In the genomic region with DNA sequence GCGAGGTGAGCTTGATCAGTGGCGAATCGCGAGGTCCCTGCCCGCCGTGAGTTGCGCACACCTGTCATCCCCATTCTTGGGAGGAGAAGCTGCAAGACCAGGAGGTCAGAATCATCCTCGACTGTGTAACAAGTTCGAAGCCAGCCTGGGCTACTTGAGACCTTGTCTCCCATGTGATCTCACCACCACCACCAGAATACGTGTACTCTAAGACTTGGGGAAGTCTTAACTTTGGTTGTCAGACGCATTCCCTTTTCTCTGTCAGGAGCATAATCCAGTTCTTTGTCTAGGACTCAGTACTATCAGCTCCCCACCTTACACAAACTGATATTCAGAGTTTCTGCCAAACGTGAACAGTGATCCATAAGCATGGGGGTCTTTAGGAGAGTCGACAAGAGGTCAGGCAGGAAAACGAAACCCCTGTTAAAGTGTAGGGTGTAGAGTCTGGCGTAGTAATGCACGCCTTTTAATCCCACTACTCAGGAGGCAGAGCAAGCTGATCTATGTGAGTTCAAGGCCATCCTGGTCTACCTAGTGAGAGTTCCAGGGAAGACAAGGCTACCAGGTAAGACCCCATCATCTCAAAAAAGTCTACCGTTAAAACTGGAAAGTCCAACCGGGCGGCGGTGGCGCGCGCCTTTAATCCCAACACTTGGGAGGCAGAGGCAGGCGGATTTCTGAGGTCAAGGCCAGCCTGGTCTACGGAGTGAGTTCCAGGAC, we compare ENCODE assay signal across 8 mouse cellular contexts. TPM values are rescaled to one million over a fixed set of nuclear protein-coding genes. Genes with fewer than 3 reads are reported as not detected.
DNase-seq lines count a peak whose midpoint lies in the region; ATAC-seq and TF ChIP-seq lines count a peak whose summit lies in the region.

No protein-coding gene starts in this region.

- no peak for TF ChIP-seq POLR2A in olfactory bulb, adult 2 months (IDR thresholded peaks at IDR 0.05; ENCODE audit: insufficient read depth, low read depth, low read length)

- H3K4me3 ChIP-seq in lung, postnatal 0 days (ENCODE audit: low read depth, low read length): peak overlapping the region; percentile 97
- peak overlapping the region; percentile 90 for H3K4me3 ChIP-seq in forebrain, embryonic 10.5 days
- H3K4me3 ChIP-seq in limb, embryonic 10.5 days: peak overlapping the region; percentile 64
- H3K4me3 ChIP-seq in olfactory bulb, adult 2 months (ENCODE audit: insufficient read depth, low read depth, low read length): peak overlapping the region; percentile 92

- intact Hi-C loops in left cerebral cortex, postnatal 14 days (cut with DNase I): no loop called here

- 38% methylated on average over 25 of the region's 25 CpGs for WGBS in lung, postnatal 0 days
- 44% methylated on average over 25 of the region's 25 CpGs for WGBS in forebrain, embryonic 10.5 days
- 42% methylated on average over 25 of the region's 25 CpGs for WGBS in limb, embryonic 10.5 days
- WGBS in olfactory bulb, adult 2 months: 43% methylated on average over 25 of the region's 25 CpGs

- H3K9ac ChIP-seq in lung, postnatal 0 days (replicated peaks; ENCODE audit: low read depth): peak overlapping the region; percentile 64

- no peak for TF ChIP-seq CTCF in lung, postnatal 0 days (IDR thresholded peaks at IDR 0.05)
- TF ChIP-seq CTCF in olfactory bulb, adult 2 months (IDR thresholded peaks at IDR 0.05; ENCODE audit: insufficient read depth, low read depth, low read length): no peak

- DNase-seq in lung, postnatal 0 days (ENCODE audit: low spot score): no peak
- no peak for DNase-seq in lung, postnatal 10 days
- no peak for DNase-seq in forebrain, embryonic 10.5 days (ENCODE audit: extremely low spot score, low spot score)
- no peak for DNase-seq in limb, embryonic 10.5 days (ENCODE audit: low spot score)
- DNase-seq in left cerebral cortex, postnatal 14 days (ENCODE audit: low spot score in 2 of 2): no peak
- DNase-seq in left cerebral cortex, adult 11 months (ENCODE audit: low spot score): no peak

- 0 out of 2 replicates have a peak, but pooled peaks cover 13% of the 10 kb centered on the region for H3K36me3 ChIP-seq in lung, postnatal 0 days (ENCODE audit: insufficient read depth, low read length)
- H3K36me3 ChIP-seq in forebrain, embryonic 10.5 days (replicated peaks): peaks cover 28% of the 10 kb centered on the region
- H3K36me3 ChIP-seq in limb, embryonic 10.5 days: peaks cover 33% of the 10 kb centered on the region

- H3K27me3 ChIP-seq in lung, postnatal 0 days (replicated peaks; ENCODE audit: insufficient read depth, low read length): no peaks in the 10 kb centered on the region
- no peaks in the 10 kb centered on the region for H3K27me3 ChIP-seq in forebrain, embryonic 10.5 days (ENCODE audit: poor library complexity, severe bottlenecking)
- no peaks in the 10 kb centered on the region for H3K27me3 ChIP-seq in limb, embryonic 10.5 days (ENCODE audit: low read depth, poor library complexity, severe bottlenecking)

- H3K27ac ChIP-seq in lung, postnatal 0 days (ENCODE audit: low read length): peak overlapping the region; percentile 98
- H3K27ac ChIP-seq in forebrain, embryonic 10.5 days: peak overlapping the region; percentile 95
- H3K27ac ChIP-seq in limb, embryonic 10.5 days: peak overlapping the region; percentile 92
- H3K27ac ChIP-seq in olfactory bulb, adult 2 months (ENCODE audit: insufficient read depth, low read depth, low read length): 0 out of 2 replicates have a peak overlapping the region, but pooled peaks have one; percentile 14

- peak overlapping the region; percentile 85 for H3K4me2 ChIP-seq in lung, postnatal 0 days (replicated peaks; ENCODE audit: low read depth, low read length)

- no peak for TF ChIP-seq EP300 in lung, postnatal 0 days (IDR thresholded peaks at IDR 0.05)

- no peak for ATAC-seq in lung, postnatal 0 days
- ATAC-seq in monocyte, adult 5-6 weeks (replicated peaks; ENCODE audit: insufficient number of reproducible peaks, low FRiP score, low TSS enrichment, poor library complexity, severe bottlenecking): no peak

- H3K9me3 ChIP-seq in lung, postnatal 0 days (ENCODE audit: low read length): no peaks in the 10 kb centered on the region
- no peaks in the 10 kb centered on the region for H3K9me3 ChIP-seq in forebrain, embryonic 10.5 days
- no peaks in the 10 kb centered on the region for H3K9me3 ChIP-seq in limb, embryonic 10.5 days (replicated peaks)

- peaks cover 12% of the 10 kb centered on the region; the same call in 1 of the 2 replicates for H3K4me1 ChIP-seq in lung, postnatal 0 days (ENCODE audit: insufficient read depth, low read depth, low read length)
- peaks cover 56% of the 10 kb centered on the region for H3K4me1 ChIP-seq in forebrain, embryonic 10.5 days
- H3K4me1 ChIP-seq in limb, embryonic 10.5 days: peaks cover 34% of the 10 kb centered on the region
- H3K4me1 ChIP-seq in olfactory bulb, adult 2 months (ENCODE audit: control insufficient read depth, insufficient read depth, low read length): peaks cover 5% of the 10 kb centered on the region

RNA-seq across cellular contexts. Expression of a gene that starts 0.7 kb away (rescaled TPM):
- polyA plus RNA-seq in lung, postnatal 0 days (2015; fragmentation: Nextera tagmentation; extraction: Ambion mirVana): 10.3 and 11.9 TPM in 2 replicates
- 23.8 and 26.1 TPM in 2 replicates for polyA plus RNA-seq in forebrain, embryonic 10.5 days (2016; fragmentation: Nextera tagmentation; extraction: Ambion mirVana)
- 26.7 and 28.4 TPM in 2 replicates for polyA plus RNA-seq in limb, embryonic 10.5 days (2016; fragmentation: Nextera tagmentation; extraction: Ambion mirVana)
- not detected in 2 replicates for polyA plus RNA-seq in olfactory bulb, adult 2 months (2012; ENCODE audit: insufficient read depth, insufficient read length, low replicate concordance, missing spikeins)
- total RNA-seq in left cerebral cortex, postnatal 14 days (2021): 10 to 100 TPM; 12.1 to 12.8 TPM
- total RNA-seq in monocyte, adult 5-6 weeks (2017): 5.9 to 15.9 TPM (median 13.4 TPM) in 3 replicates

RNA-seq across cellular contexts. Expression of a gene that starts 0.9 kb away (rescaled TPM):
- polyA plus RNA-seq in lung, postnatal 0 days (2015; fragmentation: Nextera tagmentation; extraction: Ambion mirVana): 41.3 and 44.1 TPM in 2 replicates
- 55.1 and 56.6 TPM in 2 replicates for polyA plus RNA-seq in forebrain, embryonic 10.5 days (2016; fragmentation: Nextera tagmentation; extraction: Ambion mirVana)
- polyA plus RNA-seq in limb, embryonic 10.5 days (2016; fragmentation: Nextera tagmentation; extraction: Ambion mirVana): 55.0 and 55.4 TPM in 2 replicates
- not detected in 2 replicates for polyA plus RNA-seq in olfactory bulb, adult 2 months (2012; ENCODE audit: insufficient read depth, insufficient read length, low replicate concordance, missing spikeins)
- 10 to 100 TPM; 22.2 to 26.4 TPM for total RNA-seq in left cerebral cortex, postnatal 14 days (2021)
- total RNA-seq in monocyte, adult 5-6 weeks (2017): 17.2 to 28.1 TPM (median 27.7 TPM) in 3 replicates

RNA-seq across cellular contexts. Expression of a gene that starts 24.9 kb away (rescaled TPM):
- 0.17 and 0.25 TPM in 2 replicates for polyA plus RNA-seq in lung, postnatal 0 days (2015; fragmentation: Nextera tagmentation; extraction: Ambion mirVana)
- 0.28 and 0.40 TPM in 2 replicates for polyA plus RNA-seq in forebrain, embryonic 10.5 days (2016; fragmentation: Nextera tagmentation; extraction: Ambion mirVana)
- 0.67 and 0.90 TPM in 2 replicates for polyA plus RNA-seq in limb, embryonic 10.5 days (2016; fragmentation: Nextera tagmentation; extraction: Ambion mirVana)
- polyA plus RNA-seq in olfactory bulb, adult 2 months (2012; ENCODE audit: insufficient read depth, insufficient read length, low replicate concordance, missing spikeins): not detected in 2 replicates
- under 1 TPM in 1 of 2 experiments, not detected in 1; 0.33 TPM for total RNA-seq in left cerebral cortex, postnatal 14 days (2021)
- total RNA-seq in monocyte, adult 5-6 weeks (2017): not detected in 3 replicates

RNA-seq across cellular contexts. Expression of a gene that starts 35.0 kb away (rescaled TPM):
- 14.3 and 15.1 TPM in 2 replicates for polyA plus RNA-seq in lung, postnatal 0 days (2015; fragmentation: Nextera tagmentation; extraction: Ambion mirVana)
- 18.4 and 19.8 TPM in 2 replicates for polyA plus RNA-seq in forebrain, embryonic 10.5 days (2016; fragmentation: Nextera tagmentation; extraction: Ambion mirVana)
- polyA plus RNA-seq in limb, embryonic 10.5 days (2016; fragmentation: Nextera tagmentation; extraction: Ambion mirVana): 14.2 and 15.7 TPM in 2 replicates
- polyA plus RNA-seq in olfactory bulb, adult 2 months (2012; ENCODE audit: insufficient read depth, insufficient read length, low replicate concordance, missing spikeins): not detected in 2 replicates
- 10 to 100 TPM; 13.9 to 15.3 TPM for total RNA-seq in left cerebral cortex, postnatal 14 days (2021)
- total RNA-seq in monocyte, adult 5-6 weeks (2017): 7.1 to 9.8 TPM (median 8.9 TPM) in 3 replicates

RNA-seq across cellular contexts. Expression of a gene that starts 35.9 kb away (rescaled TPM):
- polyA plus RNA-seq in lung, postnatal 0 days (2015; fragmentation: Nextera tagmentation; extraction: Ambion mirVana): 18.6 and 19.0 TPM in 2 replicates
- polyA plus RNA-seq in forebrain, embryonic 10.5 days (2016; fragmentation: Nextera tagmentation; extraction: Ambion mirVana): 24.4 and 24.6 TPM in 2 replicates
- polyA plus RNA-seq in limb, embryonic 10.5 days (2016; fragmentation: Nextera tagmentation; extraction: Ambion mirVana): 26.3 and 31.1 TPM in 2 replicates
- polyA plus RNA-seq in olfactory bulb, adult 2 months (2012; ENCODE audit: insufficient read depth, insufficient read length, low replicate concordance, missing spikeins): not detected in 2 replicates
- total RNA-seq in left cerebral cortex, postnatal 14 days (2021): 10 to 100 TPM; 36.8 to 38.7 TPM
- 15.0 to 35.6 TPM (median 20.2 TPM) in 3 replicates for total RNA-seq in monocyte, adult 5-6 weeks (2017)

Comparison
In these comparisons a context has a peak if more than half of its experiments do, and no peak if none do; other contexts are left out.
1. H3K27ac ChIP-seq: peak in every context shown above with its lines; median percentile 98 in lung, postnatal 0 days; 95 in forebrain, embryonic 10.5 days; 92 in limb, embryonic 10.5 days; 14 in olfactory bulb, adult 2 months.
2. RNA of a gene that starts 0.7 kb away (polyA plus RNA-seq): 26.7 to 28.4 TPM in limb, embryonic 10.5 days, 23.8 to 26.1 TPM in forebrain, embryonic 10.5 days and 10.3 to 11.9 TPM in lung, postnatal 0 days; not detected in olfactory bulb, adult 2 months; every median in the first group is over 10 times any median in the second.
3. RNA of a gene that starts 0.9 kb away (polyA plus RNA-seq): 55.1 to 56.6 TPM in forebrain, embryonic 10.5 days, 55.0 to 55.4 TPM in limb, embryonic 10.5 days and 41.3 to 44.1 TPM in lung, postnatal 0 days; not detected in olfactory bulb, adult 2 months; every median in the first group is over 10 times any median in the second.
4. Peak in every context shown above with its lines, with median percentiles within 50 percentile points of each other: H3K4me3 ChIP-seq.